Mouse (Mus musculus): ENCODE results near the gene Gm45062. TPM values are rescaled to one million over a fixed set of nuclear protein-coding genes. Genes with fewer than 3 reads are reported as not detected.
"Not testable (repeated sequence)": the region's sequence is repeated elsewhere in the genome, so short reads cannot be mapped to it uniquely, and the experiment has no call there.

The Gm45062 gene
- total RNA-seq, 1 experiment from 2014 or later, result 2.8 TPM

GRCm38 (mm10) chr6:8307878-8308775, 48.9 kb downstream of the Gm45062 start:
- no peak for ATAC-seq (replicated peaks; ENCODE audit: low read depth, poor library complexity, severe bottlenecking)

- ATAC-seq (replicated peaks; ENCODE audit: low read depth, poor library complexity, severe bottlenecking), result no peak
These were observed 53.3 kb downstream of the Gm45062 start for GRCm38 (mm10) chr6:8312554-8312953.

- no peak for ATAC-seq (replicated peaks; ENCODE audit: low read depth, poor library complexity, severe bottlenecking)
These were observed 57.0 kb downstream of the Gm45062 start for GRCm38 (mm10) chr6:8316201-8316600.

- no peak for ATAC-seq (replicated peaks; ENCODE audit: low read depth, poor library complexity, severe bottlenecking)
These were observed 60.3 kb downstream of the Gm45062 start for GRCm38 (mm10) chr6:8319591-8319990.

- ATAC-seq (replicated peaks; ENCODE audit: low read depth, poor library complexity, severe bottlenecking), result not testable (repeated sequence)
These were observed 72.2 kb downstream of the Gm45062 start for GRCm38 (mm10) chr6:8331496-8331895.

- ATAC-seq (replicated peaks; ENCODE audit: low read depth, poor library complexity, severe bottlenecking), result no peak
These were observed 74.1 kb downstream of the Gm45062 start for GRCm38 (mm10) chr6:8333380-8333779.

GRCm38 (mm10) chr6:8336487-8337390, 77.5 kb downstream of the Gm45062 start:
- ATAC-seq (replicated peaks; ENCODE audit: low read depth, poor library complexity, severe bottlenecking), result no peak

GRCm38 (mm10) chr6:8339453-8339852, 80.2 kb downstream of the Gm45062 start:
- peak; percentile 94 for ATAC-seq (replicated peaks; ENCODE audit: low read depth, poor library complexity, severe bottlenecking)

- ATAC-seq (replicated peaks; ENCODE audit: low read depth, poor library complexity, severe bottlenecking), result no peak
These were observed 84.0 kb downstream of the Gm45062 start for GRCm38 (mm10) chr6:8343271-8343670.

GRCm38 (mm10) chr6:8345219-8345856, 86.1 kb downstream of the Gm45062 start:
- peak; percentile 99 for ATAC-seq (replicated peaks; ENCODE audit: low read depth, poor library complexity, severe bottlenecking)

- ATAC-seq (replicated peaks; ENCODE audit: low read depth, poor library complexity, severe bottlenecking), result no peak
These were observed 87.9 kb downstream of the Gm45062 start for GRCm38 (mm10) chr6:8347154-8347553.

- no peak for ATAC-seq (replicated peaks; ENCODE audit: low read depth, poor library complexity, severe bottlenecking)
These were observed 89.1 kb downstream of the Gm45062 start for GRCm38 (mm10) chr6:8348344-8348743.

- no peak for ATAC-seq (replicated peaks; ENCODE audit: low read depth, poor library complexity, severe bottlenecking)
These were observed 89.9 kb downstream of the Gm45062 start for GRCm38 (mm10) chr6:8349060-8349670.

- no peak for ATAC-seq (replicated peaks; ENCODE audit: low read depth, poor library complexity, severe bottlenecking)
These were observed 92.3 kb downstream of the Gm45062 start for GRCm38 (mm10) chr6:8351507-8351906.

- ATAC-seq (replicated peaks; ENCODE audit: low read depth, poor library complexity, severe bottlenecking), result no peak
These were observed 93.4 kb downstream of the Gm45062 start for GRCm38 (mm10) chr6:8352533-8353168.

- no peak for ATAC-seq (replicated peaks; ENCODE audit: low read depth, poor library complexity, severe bottlenecking)
These were observed 94.2 kb downstream of the Gm45062 start for GRCm38 (mm10) chr6:8353461-8353860.

- no peak for ATAC-seq (replicated peaks; ENCODE audit: low read depth, poor library complexity, severe bottlenecking)
These were observed 95.6 kb downstream of the Gm45062 start for GRCm38 (mm10) chr6:8354846-8355245.

GRCm38 (mm10) chr6:8358232-8358631, 99.0 kb downstream of the Gm45062 start:
- no peak for ATAC-seq (replicated peaks; ENCODE audit: low read depth, poor library complexity, severe bottlenecking)

GRCm38 (mm10) chr6:8358782-8359181, 99.5 kb downstream of the Gm45062 start:
- ATAC-seq (replicated peaks; ENCODE audit: low read depth, poor library complexity, severe bottlenecking), result no peak
